10 mouse cellular contexts compared by ENCODE assay signal in genomic region chr17:74394381-74394780, GRCm38 (mm10). TPM values are rescaled to one million over a fixed set of nuclear protein-coding genes. Genes with fewer than 3 reads are reported as not detected.
DNase-seq lines count a peak whose midpoint lies in the region; ATAC-seq and TF ChIP-seq lines count a peak whose summit lies in the region.
"Had no signal": no experiment of that assay in that cellular context is flagged by ENCODE, and none has a peak within 500 bp of the region (broad histone marks: within the 10 kb centered on the region; RNA-seq: fewer than 3 reads in every experiment).

No protein-coding gene starts in this region.

- H3K27ac ChIP-seq in heart, embryonic 13.5 days (replicated peaks) = no peak overlapping the region
- no peak overlapping the region for H3K27ac ChIP-seq in heart, adult 2 months
- no peak overlapping the region for H3K27ac ChIP-seq in midbrain, embryonic 11.5 days (ENCODE audit: low read depth, low read length)
- H3K27ac ChIP-seq in midbrain, embryonic 10.5 days (replicated peaks) = no peak overlapping the region; the same call in 1 of the 2 replicates
- H3K27ac ChIP-seq in limb, embryonic 15.5 days = no peak overlapping the region
- no peak overlapping the region for H3K27ac ChIP-seq in stomach, embryonic 15.5 days

- no peaks in the 10 kb centered on the region for H3K9me3 ChIP-seq in heart, embryonic 13.5 days
- no peaks in the 10 kb centered on the region for H3K9me3 ChIP-seq in midbrain, embryonic 11.5 days (ENCODE audit: control insufficient read depth, low read length)
- no peaks in the 10 kb centered on the region for H3K9me3 ChIP-seq in midbrain, embryonic 10.5 days (replicated peaks)
- no peaks in the 10 kb centered on the region for H3K9me3 ChIP-seq in limb, embryonic 15.5 days
- no peaks in the 10 kb centered on the region for H3K9me3 ChIP-seq in stomach, embryonic 15.5 days

- H3K4me3 ChIP-seq in heart, embryonic 13.5 days = peak overlapping the region; percentile 89; the same call in 1 of the 2 replicates
- H3K4me3 ChIP-seq in heart, adult 2 months = no peak overlapping the region
- peak overlapping the region; percentile 75; the same call in 1 of the 2 replicates for H3K4me3 ChIP-seq in midbrain, embryonic 11.5 days (ENCODE audit: low read depth, low read length)
- no peak overlapping the region for H3K4me3 ChIP-seq in midbrain, embryonic 10.5 days
- H3K4me3 ChIP-seq in limb, embryonic 15.5 days = 0 out of 2 replicates have a peak overlapping the region, but pooled peaks have one; percentile 58
- peak overlapping the region; percentile 98; the same call in 1 of the 2 replicates for H3K4me3 ChIP-seq in stomach, embryonic 15.5 days (replicated peaks)

- TF ChIP-seq EP300 in heart, adult 2 months (IDR thresholded peaks at IDR 0.05; ENCODE audit: insufficient read depth, low read depth, low read length) = no peak

- H3K36me3 ChIP-seq in heart, embryonic 13.5 days = no peaks in the 10 kb centered on the region
- no peaks in the 10 kb centered on the region for H3K36me3 ChIP-seq in heart, adult 2 months (ENCODE audit: control insufficient read depth, insufficient read depth, low read length)
- no peaks in the 10 kb centered on the region for H3K36me3 ChIP-seq in midbrain, embryonic 11.5 days (ENCODE audit: control insufficient read depth, insufficient read depth, low read length)
- H3K36me3 ChIP-seq in midbrain, embryonic 10.5 days = peaks cover 2% of the 10 kb centered on the region
- H3K36me3 ChIP-seq in limb, embryonic 15.5 days = no peaks in the 10 kb centered on the region
- 0 out of 2 replicates have a peak, but pooled peaks cover 2% of the 10 kb centered on the region for H3K36me3 ChIP-seq in stomach, embryonic 15.5 days

- 81% methylated on average over 2 of the region's 2 CpGs for WGBS in heart, embryonic 13.5 days
- whole genome bisulfite sequencing in heart, adult 2 months = 83% methylated on average over 2 of the region's 2 CpGs
- WGBS in midbrain, embryonic 11.5 days = 82% methylated on average over 2 of the region's 2 CpGs
- WGBS in midbrain, embryonic 10.5 days = 75% methylated on average over 2 of the region's 2 CpGs
- WGBS in limb, embryonic 15.5 days = 79% methylated on average over 2 of the region's 2 CpGs
- WGBS in stomach, embryonic 15.5 days = 64% methylated on average over 2 of the region's 2 CpGs

- peaks cover 16% of the 10 kb centered on the region for H3K4me1 ChIP-seq in heart, embryonic 13.5 days
- peaks cover 2% of the 10 kb centered on the region for H3K4me1 ChIP-seq in heart, adult 2 months (ENCODE audit: control insufficient read depth, insufficient read depth, low read length)
- H3K4me1 ChIP-seq in midbrain, embryonic 11.5 days (ENCODE audit: control insufficient read depth, insufficient read depth, low read length) = peaks cover 5% of the 10 kb centered on the region
- H3K4me1 ChIP-seq in midbrain, embryonic 10.5 days = peaks cover 15% of the 10 kb centered on the region
- peaks cover 6% of the 10 kb centered on the region; the same call in 1 of the 2 replicates for H3K4me1 ChIP-seq in limb, embryonic 15.5 days
- 0 out of 2 replicates have a peak, but pooled peaks cover 4% of the 10 kb centered on the region for H3K4me1 ChIP-seq in stomach, embryonic 15.5 days

- H3K79me2 ChIP-seq in heart, adult 2 months (replicated peaks; ENCODE audit: control insufficient read depth, insufficient read depth, low read length) = 0 out of 2 replicates have a peak, but pooled peaks cover 2% of the 10 kb centered on the region

- no peak overlapping the region for H3K9ac ChIP-seq in heart, embryonic 13.5 days
- no peak overlapping the region for H3K9ac ChIP-seq in heart, adult 2 months (ENCODE audit: low read depth, low read length)
- H3K9ac ChIP-seq in midbrain, embryonic 11.5 days (ENCODE audit: low read length) = no peak overlapping the region
- no peak overlapping the region for H3K9ac ChIP-seq in limb, embryonic 15.5 days
- no peak overlapping the region for H3K9ac ChIP-seq in stomach, embryonic 15.5 days

- no peak for ATAC-seq in heart, embryonic 13.5 days (ENCODE audit: extremely low read depth, insufficient number of reproducible peaks, low FRiP score, low TSS enrichment)
- ATAC-seq in midbrain, embryonic 11.5 days (ENCODE audit: low FRiP score) = no peak
- no peak for ATAC-seq in limb, embryonic 15.5 days (ENCODE audit: insufficient number of reproducible peaks, low FRiP score, low TSS enrichment, low read depth)
- no peak for ATAC-seq in stomach, embryonic 15.5 days (ENCODE audit: insufficient read depth, low FRiP score, low read depth)

- peak overlapping the region; percentile 87 for H3K4me2 ChIP-seq in heart, embryonic 13.5 days
- H3K4me2 ChIP-seq in midbrain, embryonic 11.5 days = peak overlapping the region; percentile 74; the same call in 1 of the 2 replicates
- no peak overlapping the region for H3K4me2 ChIP-seq in limb, embryonic 15.5 days
- peak overlapping the region; percentile 57 for H3K4me2 ChIP-seq in stomach, embryonic 15.5 days

- intact Hi-C loops in heart, adult 2 months (cut with DNase I) = loop anchor here (2.0 to 10.0 kb wide), 4 partner anchors 56 to 370 kb away; partner anchors contain the start of genes Spast and Ttc27

- H3K27me3 ChIP-seq in heart, embryonic 13.5 days (replicated peaks) = no peaks in the 10 kb centered on the region
- H3K27me3 ChIP-seq in heart, adult 2 months (ENCODE audit: control insufficient read depth, insufficient read depth, low read length) = no peaks in the 10 kb centered on the region
- H3K27me3 ChIP-seq in midbrain, embryonic 11.5 days (ENCODE audit: control insufficient read depth, insufficient read depth, low read length) = no peaks in the 10 kb centered on the region
- H3K27me3 ChIP-seq in midbrain, embryonic 10.5 days (ENCODE audit: low read depth, poor library complexity, severe bottlenecking) = no peaks in the 10 kb centered on the region
- no peaks in the 10 kb centered on the region for H3K27me3 ChIP-seq in limb, embryonic 15.5 days
- no peaks in the 10 kb centered on the region for H3K27me3 ChIP-seq in stomach, embryonic 15.5 days (replicated peaks)

- DNase-seq in heart, adult 2 months = no peak
- DNase-seq in midbrain, embryonic 11.5 days (ENCODE audit: low spot score, missing footprints) = peak; percentile 59
- no peak for DNase-seq in midbrain, embryonic 10.5 days (ENCODE audit: low spot score)
- no peak for DNase-seq in cerebellum, adult 11 months
- DNase-seq in gastrocnemius, adult 8-10 months (ENCODE audit: low spot score in 2 of 2) = no peak
- DNase-seq: gastrocnemius, postnatal 14 days; right cerebral cortex, postnatal 14 days had no signal

- no peak for TF ChIP-seq CTCF in heart, adult 2 months (IDR thresholded peaks at IDR 0.05)

- TF ChIP-seq POLR2A in heart, adult 2 months (IDR thresholded peaks at IDR 0.05; ENCODE audit: insufficient read depth, low read depth, low read length) = no peak

RNA-seq across cellular contexts. Expression of gene Slc30a6, which starts 1.0 kb away (rescaled TPM):
- polyA plus RNA-seq in heart, embryonic 13.5 days (2015; fragmentation: Nextera tagmentation; extraction: Ambion mirVana) = 24.5 and 28.4 TPM in 2 replicates
- 1 to 10 TPM; 9.2 to 9.5 TPM for total RNA-seq in heart, adult 2 months (2021)
- polyA plus RNA-seq in heart, adult 2 months (2012; rRNA removed) = 14.6 and 28.0 TPM in 2 replicates
- polyA plus RNA-seq in midbrain, embryonic 11.5 days (2014; fragmentation: Nextera tagmentation; extraction: Ambion mirVana) = 28.1 and 30.2 TPM in 2 replicates
- 34.4 and 35.1 TPM in 2 replicates for polyA plus RNA-seq in midbrain, embryonic 10.5 days (2016; fragmentation: Nextera tagmentation; extraction: Ambion mirVana)
- polyA plus RNA-seq in limb, embryonic 15.5 days (2015; fragmentation: Nextera tagmentation; extraction: Ambion mirVana) = 38.7 and 40.9 TPM in 2 replicates
- 39.8 and 41.2 TPM in 2 replicates for polyA plus RNA-seq in stomach, embryonic 15.5 days (2015; fragmentation: Nextera tagmentation; extraction: Ambion mirVana)
- total RNA-seq in gastrocnemius, adult 8-10 months (2022) = 1 to 10 TPM; 4.3 to 7.2 (median 6.2) TPM

RNA-seq across cellular contexts. Expression of gene Spast, which starts 55.6 kb away (rescaled TPM):
- 7.3 and 8.5 TPM in 2 replicates for polyA plus RNA-seq in heart, embryonic 13.5 days (2015; fragmentation: Nextera tagmentation; extraction: Ambion mirVana)
- total RNA-seq in heart, adult 2 months (2021) = 10 to 100 TPM; 29.2 to 33.5 TPM
- polyA plus RNA-seq in heart, adult 2 months (2012; rRNA removed) = 4.2 and 8.3 TPM in 2 replicates
- polyA plus RNA-seq in midbrain, embryonic 11.5 days (2014; fragmentation: Nextera tagmentation; extraction: Ambion mirVana) = 46.8 and 48.8 TPM in 2 replicates
- 12.8 and 15.2 TPM in 2 replicates for polyA plus RNA-seq in midbrain, embryonic 10.5 days (2016; fragmentation: Nextera tagmentation; extraction: Ambion mirVana)
- 14.5 and 17.0 TPM in 2 replicates for polyA plus RNA-seq in limb, embryonic 15.5 days (2015; fragmentation: Nextera tagmentation; extraction: Ambion mirVana)
- polyA plus RNA-seq in stomach, embryonic 15.5 days (2015; fragmentation: Nextera tagmentation; extraction: Ambion mirVana) = 15.9 and 16.9 TPM in 2 replicates
- 10 to 100 TPM; 46.1 to 59.4 (median 53.1) TPM for total RNA-seq in gastrocnemius, adult 8-10 months (2022)

Comparison
In these comparisons a context has a peak if more than half of its experiments do, and no peak if none do; other contexts are left out.
1. H3K4me3 ChIP-seq: peak in heart, embryonic 13.5 days (single experiment), midbrain, embryonic 11.5 days (single experiment), limb, embryonic 15.5 days (single experiment) and stomach, embryonic 15.5 days (single experiment); none in heart, adult 2 months (single experiment) and midbrain, embryonic 10.5 days (single experiment).